Mouse (Mus musculus) forebrain, postnatal 0 days (tissue): ENCODE measurements at regions not wholly inside any gene's neighbourhood (a gene's known extent, or its start where the extent isn't known, plus 50 kb on each side); places are given as distances from the start of the nearest gene placed in this dataset.

Experiments used
- ATAC-seq: fragments of 200-750 bp; cut with Nextera tagmentation; 2 replicates; pipeline ENCODE4 v1.8.0; 2017; ENCODE audit warnings: mild to moderate bottlenecking, moderate library complexity
- DNase-seq: peaks from one replicate; pipeline ENCODE4 v3.0.0-alpha.2; 2015
- H3K27ac ChIP-seq: fragments of 300-500 bp; sonication (generic); 2 replicates; pipeline ENCODE4 v1.5.1; 2014; ENCODE audit warnings: low read depth, mild to moderate bottlenecking, antibody characterized with exemption, low read length, moderate library complexity, mixed read lengths
- H3K27me3 ChIP-seq: fragments of 300-500 bp; sonication (generic); 2 replicates; pipeline ENCODE4 v1.6.1; 2014; ENCODE audit warnings: mild to moderate bottlenecking, low read length, mixed read lengths; ENCODE audit not compliant: insufficient read depth
- H3K36me3 ChIP-seq: fragments of 300-500 bp; sonication (generic); 2 replicates; pipeline ENCODE4 v1.6.1; 2014; ENCODE audit warnings: mild to moderate bottlenecking, moderate library complexity; ENCODE audit not compliant: insufficient read depth
- H3K4me1 ChIP-seq: fragments of 300-500 bp; sonication (generic); 2 replicates; pipeline ENCODE4 v1.6.1; 2014; ENCODE audit warnings: antibody characterized with exemption; ENCODE audit not compliant: insufficient read depth
- H3K4me2 ChIP-seq: fragments of 300-500 bp; sonication (generic); 2 replicates; pipeline ENCODE4 v1.6.1; 2014; ENCODE audit warnings: low read depth, mild to moderate bottlenecking, moderate library complexity
- H3K4me3 ChIP-seq: fragments of 300-500 bp; sonication (generic); 2 replicates; pipeline ENCODE4 v1.5.1; 2014; ENCODE audit warnings: low read depth, low read length, mixed read lengths
- H3K9ac ChIP-seq: fragments of 300-500 bp; sonication (generic); 2 replicates; pipeline ENCODE4 v1.6.1; 2014; ENCODE audit warnings: mild to moderate bottlenecking
- H3K9me3 ChIP-seq: fragments of 300-500 bp; sonication (generic); 2 replicates; pipeline ENCODE4 v1.6.1; 2016; ENCODE audit warnings: low read length
- CTCF ChIP-seq: sonication (generic); IDR thresholded peaks from 2 replicates; pipeline ENCODE4 v1.5.1; 2016; ENCODE audit warnings: antibody characterized with exemption, control low read depth, low read depth
- WGBS: fragments of 180-500 bp; shearing (Covaris S2); extraction: QIAGEN DNeasy Blood & Tissue Kit; methylation state at CpG from one replicate; pipeline ENCODE4 v1.1.7; 2014; 5-methylcytosine and 5-hydroxymethylcytosine counted together

DNA sequence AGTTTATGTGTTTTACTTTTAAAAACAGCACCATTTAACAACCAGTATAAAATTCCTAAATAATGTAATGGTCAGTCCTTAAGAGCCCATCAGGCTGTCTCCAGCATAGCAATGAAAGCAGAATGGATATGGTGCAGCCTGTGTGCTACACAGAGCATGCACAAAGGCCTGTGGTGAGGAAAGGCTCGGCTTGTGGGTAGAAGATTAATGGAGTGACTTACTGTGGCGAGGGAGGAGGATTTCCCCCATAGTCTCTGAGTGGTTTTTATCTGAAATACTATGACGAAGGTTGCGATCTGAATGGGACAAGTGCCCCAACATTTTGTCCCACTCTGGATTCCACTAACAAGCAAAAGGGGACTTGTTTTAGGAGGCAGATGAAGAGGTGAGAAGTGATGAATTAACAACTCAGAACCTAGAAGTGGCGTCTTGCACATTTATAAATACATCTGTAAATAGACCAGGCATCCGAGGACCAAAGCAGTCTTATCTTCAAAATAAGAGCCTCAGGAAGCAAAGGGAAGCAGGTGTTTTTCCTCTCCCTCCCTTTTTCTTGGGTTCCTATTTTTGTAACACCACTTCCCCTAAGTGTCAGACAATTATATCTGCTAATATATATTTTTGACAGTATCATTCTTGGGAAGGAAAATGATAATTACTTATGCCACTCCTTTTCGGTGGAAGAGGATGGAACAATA lies 55.9 kb upstream of the Clnk start:
- no peaks in the 10 kb centered on the region for H3K27me3 ChIP-seq
- H3K36me3 ChIP-seq: no peaks in the 10 kb centered on the region
- no peak overlapping the region for H3K9ac ChIP-seq
- H3K4me3 ChIP-seq: no peak overlapping the region
- 67% methylated on average over 7 of the region's 7 CpGs for whole genome bisulfite sequencing
- TF ChIP-seq CTCF: no peak
- H3K27ac ChIP-seq: no peak overlapping the region
- H3K9me3 ChIP-seq: no peaks in the 10 kb centered on the region
- H3K4me2 ChIP-seq: no peak overlapping the region
- no peaks in the 10 kb centered on the region for H3K4me1 ChIP-seq
- no peak for DNase-seq
- no peak for ATAC-seq

DNA sequence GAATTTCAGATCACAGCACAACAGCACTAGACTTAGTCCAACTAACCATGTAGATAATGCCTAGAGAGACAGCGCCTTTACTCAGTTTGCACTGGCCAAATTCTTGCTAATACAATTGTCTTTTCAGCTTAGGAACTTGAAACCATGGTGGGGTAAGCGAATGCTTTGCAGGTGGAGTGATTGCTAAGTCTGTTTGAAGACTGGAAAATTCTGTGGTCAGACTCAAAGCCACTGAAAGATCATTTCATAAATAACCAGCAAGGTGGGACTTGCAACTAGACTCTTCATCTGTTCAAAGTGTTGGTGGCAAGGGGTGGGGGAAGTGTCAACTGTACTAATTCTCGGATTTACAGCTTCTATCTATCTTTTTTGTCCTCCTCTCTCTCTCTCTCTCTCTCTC lies 50.4 kb upstream of the Clnk start:
- no peak overlapping the region for H3K27ac ChIP-seq
- H3K36me3 ChIP-seq: no peaks in the 10 kb centered on the region
- H3K4me1 ChIP-seq: no peaks in the 10 kb centered on the region
- no peaks in the 10 kb centered on the region for H3K9me3 ChIP-seq
- no peak overlapping the region for H3K4me3 ChIP-seq
- WGBS: 87% methylated on average over 3 of the region's 3 CpGs
- TF ChIP-seq CTCF: no peak
- H3K9ac ChIP-seq: no peak overlapping the region
- H3K27me3 ChIP-seq: no peaks in the 10 kb centered on the region
- no peak for ATAC-seq
- DNase-seq: no peak
- H3K4me2 ChIP-seq: no peak overlapping the region
